Mouse (Mus musculus) hindbrain, embryonic 15.5 days (tissue): ENCODE data around the gene Wdr83. TPM values are rescaled to one million over a fixed set of nuclear protein-coding genes. Genes with fewer than 3 reads are reported as not detected.

Source experiments
- ATAC-seq: fragments of 200-750 bp; cut with Nextera tagmentation; 2 replicates; pipeline ENCODE4 v1.8.0; 2017; ENCODE audit warnings: low read depth, moderate number of reproducible peaks, moderate TSS enrichment; ENCODE audit not compliant: low FRiP score
- H3K27ac ChIP-seq: fragments of 300-500 bp; sonication (generic); replicated peaks from 2 replicates; pipeline ENCODE4 v1.5.1; 2015; ENCODE audit warnings: mild to moderate bottlenecking, inconsistent platforms
- H3K27me3 ChIP-seq: fragments of 300-500 bp; sonication (generic); 2 replicates; pipeline ENCODE4 v1.6.1; 2015; ENCODE audit warnings: control low read depth, inconsistent platforms
- H3K36me3 ChIP-seq: fragments of 300-500 bp; sonication (generic); 2 replicates; pipeline ENCODE4 v1.6.1; 2015; ENCODE audit warnings: control low read depth, inconsistent platforms
- H3K4me1 ChIP-seq: fragments of 300-500 bp; sonication (generic); replicated peaks from 2 replicates; pipeline ENCODE4 v1.6.1; 2015; ENCODE audit warnings: control low read depth, inconsistent platforms
- H3K4me2 ChIP-seq: fragments of 300-500 bp; sonication (generic); 2 replicates; pipeline ENCODE4 v1.6.1; 2015; ENCODE audit warnings: moderate library complexity, mild to moderate bottlenecking, inconsistent platforms
- H3K4me3 ChIP-seq: fragments of 300-500 bp; sonication (generic); 2 replicates; pipeline ENCODE4 v1.5.1; 2015; ENCODE audit warnings: mild to moderate bottlenecking, inconsistent platforms
- H3K9ac ChIP-seq: fragments of 300-500 bp; sonication (generic); 2 replicates; pipeline ENCODE4 v1.6.1; 2015; ENCODE audit warnings: inconsistent platforms
- H3K9me3 ChIP-seq: fragments of 300-500 bp; sonication (generic); 2 replicates; pipeline ENCODE4 v1.6.1; 2016; ENCODE audit warnings: control low read depth, inconsistent platforms
- WGBS: fragments of 180-500 bp; shearing (Covaris S2); methylation state at CpG from one replicate; pipeline ENCODE4 v1.1.7; 2015; 5-methylcytosine and 5-hydroxymethylcytosine counted together
- polyA plus RNA-seq: library from polyadenylated mRNA; unstranded; fragments of >200 nt; fragmentation: Nextera tagmentation; extraction: Ambion mirVana; gene quantifications from 2 replicates; pipeline ENCODE4 v1.2.1, GENCODE M21; 2015

Wdr83 gene
- polyA plus RNA-seq, 1 experiment from 2014 or later, result 47.2 TPM

DNA sequence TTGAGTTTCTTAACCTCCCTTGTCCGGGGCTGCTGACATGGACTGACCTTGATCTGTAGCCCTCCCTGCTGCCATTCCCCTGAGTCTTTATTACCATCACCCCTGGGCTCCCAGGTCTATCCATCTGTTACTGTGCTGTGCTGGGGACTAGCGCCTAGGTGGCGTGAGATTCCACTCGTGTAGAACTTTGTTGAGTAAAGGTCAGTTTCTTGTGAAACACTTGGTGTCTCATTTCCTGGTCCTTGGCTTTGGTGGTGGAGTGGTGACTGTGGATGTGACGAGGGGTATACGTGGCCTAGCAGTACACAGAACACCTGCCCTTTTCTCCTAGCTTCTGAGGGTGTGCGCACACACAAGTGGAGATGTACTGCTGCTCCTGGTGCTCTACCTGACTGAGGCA, 23.7 kb downstream of the Wdr83 start:
- H3K4me1 ChIP-seq, result peaks cover 25% of the 10 kb centered on the region
- peaks cover 39% of the 10 kb centered on the region for H3K36me3 ChIP-seq
- H3K4me2 ChIP-seq, result no peak overlapping the region
- no peaks in the 10 kb centered on the region for H3K9me3 ChIP-seq
- H3K9ac ChIP-seq, result no peak overlapping the region
- H3K27me3 ChIP-seq, result no peaks in the 10 kb centered on the region
- ATAC-seq, result no peak
- 85% methylated on average over 7 of the region's 7 CpGs for WGBS
- no peak overlapping the region for H3K27ac ChIP-seq
- H3K4me3 ChIP-seq, result no peak overlapping the region

- ATAC-seq, result no peak
- Histone ChIP-seq H3K36me3 (peaks cover 70% of the 10 kb centered on the region), H3K4me3 (no peak overlapping the region), H3K4me2 (no peak overlapping the region), H3K27ac (no peak overlapping the region), H3K27me3 (no peaks in the 10 kb centered on the region), H3K9me3 (no peaks in the 10 kb centered on the region), H3K9ac (no peak overlapping the region), H3K4me1 (peaks cover 11% of the 10 kb centered on the region)
- WGBS, result 97% methylated on average over 6 of the region's 6 CpGs
Measured at GRCm38 (mm10) chr8:85043619-85044018, 37.5 kb downstream of the Wdr83 start.

GRCm38 (mm10) chr8:85037681-85038531, 43.2 kb downstream of the Wdr83 start:
- Histone ChIP-seq H3K4me3 (peak overlapping the region; percentile 87), H3K27me3 (no peaks in the 10 kb centered on the region), H3K4me1 (peaks cover 37% of the 10 kb centered on the region), H3K4me2 (peak overlapping the region; percentile 94), H3K27ac (peak overlapping the region; percentile 99), H3K9ac (peak overlapping the region; percentile 90), H3K36me3 (peaks cover 19% of the 10 kb centered on the region), H3K9me3 (no peaks in the 10 kb centered on the region)
- ATAC-seq, result peak; percentile 17; the same call in 1 of the 2 replicates
- under 1% methylated on average over 54 of the region's 57 CpGs for WGBS

DNA sequence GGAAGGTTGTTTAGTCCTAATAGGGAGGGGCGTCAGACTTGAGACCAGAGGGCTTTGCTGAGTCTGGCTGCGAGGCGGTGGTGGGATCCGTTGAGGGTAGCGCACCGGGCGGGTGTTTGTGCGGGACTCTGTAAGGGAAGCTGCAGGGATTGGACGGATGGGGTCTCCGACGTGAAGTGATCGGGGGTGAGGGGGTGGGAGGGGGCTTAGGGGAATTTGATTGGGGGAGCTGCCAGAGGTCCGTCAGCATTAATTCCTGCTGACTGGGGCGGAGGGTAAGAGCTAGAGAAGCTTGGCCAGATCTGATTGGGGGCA, 43.8 kb downstream of the Wdr83 start:
- H3K9ac ChIP-seq, result peak overlapping the region; percentile 90
- H3K4me1 ChIP-seq, result peaks cover 37% of the 10 kb centered on the region
- under 1% methylated on average over 14 of the region's 14 CpGs for WGBS
- no peaks in the 10 kb centered on the region for H3K9me3 ChIP-seq
- no peaks in the 10 kb centered on the region for H3K27me3 ChIP-seq
- ATAC-seq, result peak; percentile 68
- H3K4me3 ChIP-seq, result peak overlapping the region; percentile 87
- H3K4me2 ChIP-seq, result peak overlapping the region; percentile 94
- H3K27ac ChIP-seq, result peak overlapping the region; percentile 99
- H3K36me3 ChIP-seq, result peaks cover 25% of the 10 kb centered on the region

- ATAC-seq, result peak; percentile 93
- Histone ChIP-seq H3K27me3 (no peaks in the 10 kb centered on the region), H3K36me3 (peaks cover 30% of the 10 kb centered on the region), H3K4me2 (peak within 1 kb of the TSS; percentile 94), H3K27ac (peak within 1 kb of the TSS; percentile 99), H3K9ac (peak within 1 kb of the TSS; percentile 90), H3K4me3 (peak within 1 kb of the TSS; percentile 87), H3K4me1 (peaks cover 37% of the 10 kb centered on the region), H3K9me3 (no peaks in the 10 kb centered on the region)
- under 1% methylated on average over 59 of the region's 59 CpGs for WGBS
Measured at GRCm38 (mm10) chr8:85036718-85037365, 44.3 kb downstream of the Wdr83 start, which contains the start of gene Tnpo2. Tnpo2 (plus strand) TSS chr8:85036915.

DNA sequence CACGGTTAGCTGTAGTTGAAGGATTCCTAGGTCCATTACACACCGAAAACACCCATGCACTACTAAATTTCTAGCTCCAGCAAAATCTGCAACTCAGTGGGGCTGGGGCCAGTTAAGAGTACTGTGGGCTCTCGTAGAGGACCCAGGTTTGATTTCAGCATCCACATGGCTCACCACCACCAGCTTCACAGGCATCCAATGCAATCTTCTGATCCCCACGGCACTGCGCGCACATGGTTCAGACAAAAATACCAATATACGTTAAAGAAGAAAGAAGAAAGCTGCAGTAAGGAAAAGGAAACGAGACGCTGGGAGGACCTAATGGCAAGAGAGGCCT, 44.8 kb downstream of the Wdr83 start:
- peak overlapping the region; percentile 99 for H3K27ac ChIP-seq
- H3K4me1 ChIP-seq, result peaks cover 37% of the 10 kb centered on the region
- H3K36me3 ChIP-seq, result peaks cover 30% of the 10 kb centered on the region
- no peaks in the 10 kb centered on the region for H3K9me3 ChIP-seq
- peak overlapping the region; percentile 87 for H3K4me3 ChIP-seq
- 0% methylated on average over 9 of the region's 9 CpGs for WGBS
- H3K4me2 ChIP-seq, result peak overlapping the region; percentile 94
- H3K9ac ChIP-seq, result peak overlapping the region; percentile 90
- ATAC-seq, result peak; percentile 59
- H3K27me3 ChIP-seq, result no peaks in the 10 kb centered on the region

DNA sequence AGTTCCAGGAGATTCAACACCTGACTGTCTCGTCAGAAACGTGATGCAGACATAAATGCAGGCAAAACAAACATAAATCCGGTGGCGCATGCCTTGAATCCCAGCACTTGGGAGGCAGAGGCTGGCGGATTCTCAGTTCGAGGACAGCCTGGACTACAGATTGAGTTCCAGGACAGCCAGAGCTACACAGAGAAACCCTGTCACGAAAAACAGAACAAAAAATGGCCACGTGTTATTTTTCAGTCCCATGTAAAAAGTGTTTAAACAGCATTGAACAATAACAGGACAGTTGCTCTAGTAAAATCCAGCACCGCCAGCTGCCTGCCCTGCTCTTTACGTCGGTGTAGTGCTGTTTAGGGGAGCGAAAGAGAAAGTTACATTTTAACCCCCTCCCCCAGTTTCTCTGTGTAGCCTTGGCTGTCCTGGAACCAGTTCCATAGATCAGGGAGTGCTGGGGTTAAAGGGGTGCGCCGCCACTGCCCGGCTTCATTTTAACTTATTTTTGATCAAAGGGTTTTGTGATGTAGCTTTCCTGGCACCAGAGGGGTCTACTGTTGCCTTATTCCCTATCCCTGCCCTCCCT, 45.3 kb downstream of the Wdr83 start:
- no peaks in the 10 kb centered on the region for H3K27me3 ChIP-seq
- no peak for ATAC-seq
- peak overlapping the region; percentile 90 for H3K9ac ChIP-seq
- H3K4me1 ChIP-seq, result peaks cover 36% of the 10 kb centered on the region
- H3K4me2 ChIP-seq, result peak overlapping the region; percentile 94
- H3K9me3 ChIP-seq, result no peaks in the 10 kb centered on the region
- peak overlapping the region; percentile 87 for H3K4me3 ChIP-seq
- 1% methylated on average over 15 of the region's 15 CpGs for WGBS
- H3K36me3 ChIP-seq, result peaks cover 28% of the 10 kb centered on the region
- H3K27ac ChIP-seq, result peak overlapping the region; percentile 99

DNA sequence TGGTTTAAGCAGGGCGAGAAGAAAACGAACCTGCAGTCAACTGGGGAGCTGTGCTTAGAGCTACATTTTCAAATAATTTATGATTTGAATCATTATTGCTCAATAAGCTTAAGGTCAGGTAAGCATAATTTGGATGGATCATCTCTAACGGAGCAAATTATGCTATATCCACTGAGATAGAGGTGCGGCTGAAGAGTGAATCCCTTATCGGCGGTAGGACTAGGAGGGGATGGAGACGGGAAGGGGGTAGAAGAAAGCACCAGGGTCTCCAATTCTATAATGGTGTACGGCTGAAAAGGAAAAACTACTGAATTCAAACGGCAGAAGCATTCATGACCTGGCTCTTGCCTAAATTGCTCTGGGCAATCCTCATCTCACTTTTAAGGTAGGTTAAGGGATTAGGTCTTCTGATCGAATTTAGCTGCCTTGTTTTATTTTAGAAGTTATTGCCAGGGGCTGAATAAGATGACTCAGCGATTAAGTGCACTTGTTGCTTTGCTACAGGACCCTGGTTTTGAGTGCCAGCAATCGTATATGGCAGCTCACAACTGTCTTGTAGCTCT, 45.9 kb downstream of the Wdr83 start:
- no peaks in the 10 kb centered on the region for H3K9me3 ChIP-seq
- peaks cover 33% of the 10 kb centered on the region for H3K4me1 ChIP-seq
- H3K9ac ChIP-seq, result peak overlapping the region; percentile 90
- H3K36me3 ChIP-seq, result peaks cover 28% of the 10 kb centered on the region
- peak overlapping the region; percentile 99; the same call in 1 of the 2 replicates for H3K27ac ChIP-seq
- peak overlapping the region; percentile 94 for H3K4me2 ChIP-seq
- H3K27me3 ChIP-seq, result no peaks in the 10 kb centered on the region
- 6% methylated on average over 12 of the region's 12 CpGs for WGBS
- no peak for ATAC-seq
- peak overlapping the region; percentile 87 for H3K4me3 ChIP-seq

GRCm38 (mm10) chr8:85034764-85035163, 46.3 kb downstream of the Wdr83 start:
- ATAC-seq, result no peak
- Histone ChIP-seq H3K9ac (no peak overlapping the region), H3K4me1 (peaks cover 33% of the 10 kb centered on the region), H3K36me3 (peaks cover 33% of the 10 kb centered on the region), H3K4me2 (peak overlapping the region; percentile 94), H3K9me3 (no peaks in the 10 kb centered on the region), H3K4me3 (peak overlapping the region; percentile 87), H3K27me3 (no peaks in the 10 kb centered on the region), H3K27ac (no peak overlapping the region)
- 7% methylated on average over 13 of the region's 13 CpGs for WGBS

DNA sequence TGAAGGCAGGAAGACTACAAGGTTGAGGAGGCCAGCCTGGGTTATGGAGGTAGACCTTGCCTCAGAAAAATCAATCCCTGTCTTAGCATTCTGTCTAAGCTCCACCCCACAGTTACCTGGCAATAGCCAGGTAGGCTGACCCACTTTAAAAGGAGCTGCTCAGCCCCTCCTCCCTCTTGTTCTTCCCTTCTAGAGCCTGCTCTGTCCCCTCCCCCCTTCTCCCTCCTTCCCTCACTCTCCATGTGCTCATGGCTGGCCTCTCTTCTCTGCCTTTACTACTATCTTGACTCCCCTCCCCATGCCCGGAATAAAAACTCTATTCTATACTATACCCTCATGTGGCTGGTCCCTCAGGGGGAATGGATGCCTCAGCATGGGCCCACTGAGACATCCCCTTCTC, 47.2 kb downstream of the Wdr83 start:
- Histone ChIP-seq H3K9ac (no peak overlapping the region), H3K27ac (no peak overlapping the region), H3K9me3 (no peaks in the 10 kb centered on the region), H3K4me1 (peaks cover 32% of the 10 kb centered on the region), H3K36me3 (peaks cover 35% of the 10 kb centered on the region), H3K4me2 (no peak overlapping the region; the same call in 1 of the 2 replicates), H3K27me3 (no peaks in the 10 kb centered on the region), H3K4me3 (no peak overlapping the region)
- 52% methylated on average over 1 of the region's 1 CpGs for WGBS
- ATAC-seq, result no peak

DNA sequence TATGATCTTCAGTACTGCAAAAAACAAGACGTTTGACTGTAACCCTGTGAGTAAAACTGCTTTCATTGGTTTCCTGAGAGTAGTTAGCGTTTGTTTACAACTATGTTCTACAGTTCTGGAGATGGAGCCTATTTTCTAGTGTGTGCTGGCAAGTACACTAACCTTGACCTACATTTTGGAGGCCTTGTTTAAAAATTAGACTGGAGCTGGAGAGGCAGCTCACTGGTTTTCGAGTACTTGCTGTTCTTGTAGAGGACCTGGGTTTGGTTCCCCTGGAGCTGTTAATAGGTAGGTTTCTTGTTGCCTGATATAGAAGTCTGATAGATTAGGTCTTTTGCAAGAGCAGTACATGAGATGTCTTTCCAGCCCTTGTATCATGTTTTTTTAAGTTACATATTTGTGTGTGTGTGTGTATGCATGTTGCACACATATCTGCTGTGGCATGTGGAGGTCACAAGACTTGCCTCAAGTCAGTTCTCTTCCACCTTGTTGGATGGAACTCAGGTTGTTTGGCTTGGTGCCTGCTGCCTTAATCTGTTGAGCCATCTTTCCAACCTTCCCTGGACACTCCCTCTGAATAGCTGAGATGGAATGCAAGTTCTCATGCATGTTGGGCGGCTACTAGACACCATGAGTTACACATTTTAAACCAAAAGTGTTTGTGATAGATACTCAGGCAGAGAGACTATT, 48.3 kb downstream of the Wdr83 start:
- no peak for ATAC-seq
- Histone ChIP-seq H3K9ac (no peak overlapping the region), H3K4me2 (no peak overlapping the region), H3K36me3 (peaks cover 35% of the 10 kb centered on the region), H3K9me3 (no peaks in the 10 kb centered on the region), H3K4me3 (no peak overlapping the region), H3K27ac (no peak overlapping the region), H3K4me1 (peaks cover 32% of the 10 kb centered on the region), H3K27me3 (no peaks in the 10 kb centered on the region)
- WGBS, result 91% methylated on average over 4 of the region's 4 CpGs
